Mouse (Mus musculus): ENCODE measurements around the gene Tbc1d32.

Gene Tbc1d32

DNA sequence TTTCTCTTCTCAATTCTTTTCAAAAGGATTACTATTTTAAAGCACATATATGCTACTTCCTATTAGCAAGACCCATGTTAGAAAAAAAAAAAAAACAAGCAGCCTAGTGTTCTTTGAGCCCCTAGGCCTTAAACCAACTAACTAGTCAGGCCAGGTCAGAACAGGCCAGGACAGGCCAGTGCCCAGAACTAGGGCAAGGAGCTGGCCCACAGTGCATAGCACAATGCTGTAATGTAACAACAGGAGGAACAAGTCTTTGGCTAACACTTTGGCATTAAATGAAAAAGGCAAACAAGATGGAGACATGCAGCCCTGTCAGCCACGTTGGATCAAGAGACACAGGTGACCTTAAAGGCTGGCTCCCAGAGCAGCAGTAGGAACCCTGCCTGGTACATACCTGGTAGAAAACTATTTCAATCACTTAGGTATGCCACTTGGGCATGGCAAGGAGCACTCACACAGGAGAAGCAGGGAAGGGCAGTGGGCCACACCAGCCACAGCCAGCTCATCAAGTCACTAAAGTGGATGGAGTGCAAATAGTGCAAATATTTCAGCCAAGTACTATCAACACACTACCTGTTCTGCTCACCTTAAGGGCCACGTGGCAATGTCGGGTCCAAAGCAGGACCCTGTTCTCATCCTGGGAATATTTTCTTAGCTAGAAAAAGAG is 128.7 kb downstream of the Tbc1d32 start:
- Histone ChIP-seq H3K4me1 (replicated peaks; ENCODE audit: low read depth, low read length) (no peaks in the 10 kb centered on the region), H3K4me3 (replicated peaks; ENCODE audit: low read length) (no peak overlapping the region)
- TF ChIP-seq POU5F1 (IDR thresholded peaks at IDR 0.05; ENCODE audit: borderline replicate concordance, low read length) (no peak), CTCF (conservative IDR thresholded peaks at IDR 0.05; ENCODE audit: low read length) (no peak), NANOG (IDR thresholded peaks at IDR 0.05; ENCODE audit: borderline replicate concordance, low read length) (no peak)

DNA sequence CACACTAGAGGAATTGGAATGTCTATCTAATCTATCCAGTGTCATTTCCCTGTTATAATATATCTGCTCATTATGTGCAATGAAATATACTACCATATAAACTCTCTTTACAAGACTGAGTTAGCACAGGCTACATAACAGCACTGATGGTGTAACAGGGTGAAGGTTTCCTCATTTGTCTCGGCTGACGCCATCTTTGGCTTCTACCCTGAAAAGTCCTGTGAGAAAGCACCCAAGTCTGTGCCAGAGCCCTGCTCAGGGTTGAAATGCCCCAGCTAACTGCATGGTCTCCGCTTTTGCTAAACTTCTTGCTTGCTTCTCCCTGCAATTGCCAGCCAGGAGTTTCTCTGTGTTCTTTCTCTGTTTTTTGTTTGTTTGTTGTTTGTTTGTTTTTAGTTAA is 129.4 kb downstream of the Tbc1d32 start:
- H3K36me3 ChIP-seq (ENCODE audit: insufficient read depth, low read length) = no peaks in the 10 kb centered on the region
- no peaks in the 10 kb centered on the region for H3K4me1 ChIP-seq (replicated peaks; ENCODE audit: low read depth, low read length)
- H3K27me3 ChIP-seq (ENCODE audit: insufficient read depth, low read length) = no peaks in the 10 kb centered on the region
- TF ChIP-seq CTCF (conservative IDR thresholded peaks at IDR 0.05; ENCODE audit: low read length) (no peak), POU5F1 (IDR thresholded peaks at IDR 0.05; ENCODE audit: borderline replicate concordance, low read length) (no peak), NANOG (IDR thresholded peaks at IDR 0.05; ENCODE audit: borderline replicate concordance, low read length) (no peak)
- no peak overlapping the region for H3K4me3 ChIP-seq (replicated peaks; ENCODE audit: low read length)
- no peaks in the 10 kb centered on the region for H3K9me3 ChIP-seq (ENCODE audit: low read length)

More for the DNA sequence above, 128.7 kb downstream of the Tbc1d32 start:
- Histone ChIP-seq H3K9me3 (ENCODE audit: low read length) (no peaks in the 10 kb centered on the region), H3K27me3 (ENCODE audit: insufficient read depth, low read length) (no peaks in the 10 kb centered on the region), H3K36me3 (ENCODE audit: insufficient read depth, low read length) (no peaks in the 10 kb centered on the region)

DNA sequence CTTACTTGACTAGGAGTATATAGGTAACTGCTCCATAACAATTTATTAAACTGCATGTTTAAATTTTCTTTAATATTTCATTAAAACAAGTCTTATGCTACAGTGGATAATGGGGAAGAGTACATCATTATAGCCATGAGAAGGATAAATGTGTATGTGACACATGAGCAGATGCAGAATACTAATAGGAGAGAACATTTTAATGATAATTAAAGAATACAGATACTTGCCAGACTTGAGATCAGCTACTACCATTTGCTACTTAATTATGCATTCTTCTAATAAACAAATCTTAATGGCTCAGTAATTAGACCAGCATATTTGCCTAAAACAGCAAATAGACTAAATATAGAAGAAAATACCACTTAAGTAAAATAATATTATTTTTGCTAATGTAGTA is 131.7 kb downstream of the Tbc1d32 start:
- H3K9me3 ChIP-seq (ENCODE audit: low read length) = no peaks in the 10 kb centered on the region
- H3K27me3 ChIP-seq (ENCODE audit: insufficient read depth, low read length) = no peaks in the 10 kb centered on the region
- TF ChIP-seq POU5F1 (IDR thresholded peaks at IDR 0.05; ENCODE audit: borderline replicate concordance, low read length) (no peak), CTCF (conservative IDR thresholded peaks at IDR 0.05; ENCODE audit: low read length) (no peak), NANOG (IDR thresholded peaks at IDR 0.05; ENCODE audit: borderline replicate concordance, low read length) (no peak)
- no peak overlapping the region for H3K4me3 ChIP-seq (replicated peaks; ENCODE audit: low read length)
- H3K36me3 ChIP-seq (ENCODE audit: insufficient read depth, low read length) = no peaks in the 10 kb centered on the region
- no peaks in the 10 kb centered on the region for H3K4me1 ChIP-seq (replicated peaks; ENCODE audit: low read depth, low read length)

DNA sequence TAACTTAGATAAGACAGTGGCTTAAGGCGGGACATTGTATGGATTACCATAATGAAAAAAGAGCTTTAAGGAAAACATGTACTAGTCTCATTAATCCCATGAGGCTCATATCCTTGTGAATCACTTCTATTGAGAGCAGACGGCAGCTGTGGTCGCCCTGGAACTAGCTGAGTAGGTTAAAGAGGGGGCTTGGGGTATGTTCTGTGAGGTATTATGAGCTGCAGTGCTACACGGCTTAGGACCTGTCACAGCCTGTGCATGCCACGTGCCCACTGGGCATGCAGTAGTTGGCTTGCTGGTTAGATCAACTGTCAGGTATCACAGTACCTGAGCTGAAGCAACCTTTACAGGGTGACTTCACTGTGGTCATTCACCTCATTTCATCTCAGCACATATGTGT is 133.9 kb downstream of the Tbc1d32 start:
- H3K27me3 ChIP-seq (ENCODE audit: insufficient read depth, low read length) = no peaks in the 10 kb centered on the region
- TF ChIP-seq POU5F1 (IDR thresholded peaks at IDR 0.05; ENCODE audit: borderline replicate concordance, low read length) (no peak), CTCF (conservative IDR thresholded peaks at IDR 0.05; ENCODE audit: low read length) (no peak), NANOG (IDR thresholded peaks at IDR 0.05; ENCODE audit: borderline replicate concordance, low read length) (no peak)
- H3K36me3 ChIP-seq (ENCODE audit: insufficient read depth, low read length) = no peaks in the 10 kb centered on the region
- H3K4me1 ChIP-seq (replicated peaks; ENCODE audit: low read depth, low read length) = no peaks in the 10 kb centered on the region
- H3K4me3 ChIP-seq (replicated peaks; ENCODE audit: low read length) = no peak overlapping the region
- no peaks in the 10 kb centered on the region for H3K9me3 ChIP-seq (ENCODE audit: low read length)

DNA sequence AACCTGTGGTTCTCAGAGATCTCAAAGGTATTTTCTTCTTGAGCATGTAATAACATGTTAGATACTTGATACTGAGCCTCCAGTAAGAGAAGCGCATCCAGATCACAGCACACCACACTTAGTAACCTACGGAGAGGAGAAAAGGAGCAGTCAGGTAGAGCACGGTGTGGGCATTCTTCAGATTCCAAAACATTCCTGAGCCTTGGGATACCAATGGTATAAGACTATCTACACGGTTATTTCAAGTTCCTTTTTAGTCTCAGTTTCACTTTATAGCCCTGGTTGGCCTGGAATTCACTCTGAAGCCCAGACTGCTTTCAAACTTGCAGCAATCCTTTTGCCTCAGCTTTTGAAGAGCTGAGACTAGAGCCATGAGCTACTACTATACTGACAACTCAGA is 138.8 kb downstream of the Tbc1d32 start:
- Histone ChIP-seq H3K27me3 (ENCODE audit: insufficient read depth, low read length) (no peaks in the 10 kb centered on the region), H3K9me3 (ENCODE audit: low read length) (no peaks in the 10 kb centered on the region), H3K36me3 (ENCODE audit: insufficient read depth, low read length) (no peaks in the 10 kb centered on the region), H3K4me1 (replicated peaks; ENCODE audit: low read depth, low read length) (no peaks in the 10 kb centered on the region), H3K4me3 (replicated peaks; ENCODE audit: low read length) (no peak overlapping the region)
- TF ChIP-seq CTCF (conservative IDR thresholded peaks at IDR 0.05; ENCODE audit: low read length) = no peak

DNA sequence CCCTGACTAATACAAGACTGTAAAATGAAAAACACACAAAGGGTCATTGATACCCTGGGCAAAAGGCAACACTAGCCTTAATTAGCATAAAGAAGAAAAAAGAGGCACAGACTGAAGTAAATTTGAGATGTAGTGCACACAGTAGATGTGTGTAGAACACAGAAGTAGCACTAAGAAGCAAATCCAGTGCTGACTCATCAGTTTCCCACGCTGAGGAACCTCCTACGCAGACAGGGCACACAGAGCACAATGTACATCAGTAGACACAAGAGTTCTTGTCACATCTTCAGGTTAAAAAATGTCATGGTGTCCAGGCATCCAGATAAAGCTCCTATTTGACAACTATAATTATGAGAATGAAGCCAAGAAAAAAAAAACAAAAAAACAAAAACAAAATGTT is 165.7 kb downstream of the Tbc1d32 start:
- no peaks in the 10 kb centered on the region for H3K36me3 ChIP-seq (ENCODE audit: insufficient read depth, low read length)
- H3K4me3 ChIP-seq (replicated peaks; ENCODE audit: low read length) = no peak overlapping the region
- H3K9me3 ChIP-seq (ENCODE audit: low read length) = no peaks in the 10 kb centered on the region
- H3K4me1 ChIP-seq (replicated peaks; ENCODE audit: low read depth, low read length) = no peaks in the 10 kb centered on the region
- TF ChIP-seq NANOG (IDR thresholded peaks at IDR 0.05; ENCODE audit: borderline replicate concordance, low read length) = no peak
- TF ChIP-seq CTCF (conservative IDR thresholded peaks at IDR 0.05; ENCODE audit: low read length) = no peak
- TF ChIP-seq POU5F1 (IDR thresholded peaks at IDR 0.05; ENCODE audit: borderline replicate concordance, low read length) = no peak
- no peaks in the 10 kb centered on the region for H3K27me3 ChIP-seq (ENCODE audit: insufficient read depth, low read length)

DNA sequence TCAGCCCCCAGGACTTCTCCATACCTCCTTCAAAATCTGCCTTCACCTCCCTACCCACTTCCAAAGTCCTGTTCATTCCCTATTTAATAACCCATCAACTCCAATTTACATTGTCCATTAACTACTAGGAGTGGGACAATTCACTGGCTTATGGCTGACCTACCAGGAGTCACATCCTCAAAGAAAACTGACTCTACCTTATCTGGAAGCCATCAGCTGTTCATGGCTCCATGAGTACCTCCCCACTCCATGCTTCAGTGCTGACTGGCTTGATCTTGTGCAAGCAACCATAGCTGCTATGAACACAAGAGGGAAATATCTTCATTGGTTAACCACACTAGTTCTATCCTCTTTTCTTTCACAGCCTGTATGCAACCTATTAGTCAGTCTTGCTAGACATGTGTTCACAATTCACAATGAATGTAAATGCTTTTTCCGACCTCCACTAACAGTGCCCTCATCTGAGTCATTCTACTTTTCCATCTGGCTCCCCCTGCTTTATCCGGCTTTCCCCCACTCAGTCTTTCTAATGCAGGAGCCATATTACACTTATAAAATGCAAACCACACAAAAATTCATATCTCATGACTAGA is 167.2 kb downstream of the Tbc1d32 start:
- Histone ChIP-seq H3K27me3 (ENCODE audit: insufficient read depth, low read length) (no peaks in the 10 kb centered on the region), H3K4me3 (replicated peaks; ENCODE audit: low read length) (no peak overlapping the region), H3K9me3 (ENCODE audit: low read length) (no peaks in the 10 kb centered on the region), H3K36me3 (ENCODE audit: insufficient read depth, low read length) (no peaks in the 10 kb centered on the region), H3K4me1 (replicated peaks; ENCODE audit: low read depth, low read length) (no peaks in the 10 kb centered on the region)
- TF ChIP-seq POU5F1 (IDR thresholded peaks at IDR 0.05; ENCODE audit: borderline replicate concordance, low read length) (no peak), CTCF (conservative IDR thresholded peaks at IDR 0.05; ENCODE audit: low read length) (no peak), NANOG (IDR thresholded peaks at IDR 0.05; ENCODE audit: borderline replicate concordance, low read length) (no peak)

DNA sequence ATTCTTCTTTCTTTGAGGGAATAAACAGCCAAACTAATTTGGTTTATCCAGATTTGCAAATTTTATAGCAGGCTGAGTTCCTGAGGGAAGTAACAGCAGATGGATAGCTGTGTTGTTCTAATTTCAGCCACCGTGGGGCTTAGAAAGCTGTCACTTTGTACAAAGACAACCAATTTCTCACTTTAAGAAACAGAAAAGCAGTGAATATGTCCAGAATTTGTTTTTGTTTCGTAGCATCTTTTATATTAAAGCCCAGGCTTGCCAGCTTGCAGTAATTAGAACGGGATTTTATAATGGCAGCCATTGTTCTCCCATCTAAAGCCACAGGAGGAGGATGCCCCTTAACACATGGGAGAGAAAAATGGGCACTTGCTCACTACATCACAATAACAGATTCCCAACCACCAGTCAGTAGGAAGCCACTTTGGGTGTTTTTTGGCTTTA is 169.5 kb downstream of the Tbc1d32 start:
- Histone ChIP-seq H3K4me3 (replicated peaks; ENCODE audit: low read length) (no peak overlapping the region), H3K36me3 (ENCODE audit: insufficient read depth, low read length) (no peaks in the 10 kb centered on the region), H3K9me3 (ENCODE audit: low read length) (no peaks in the 10 kb centered on the region), H3K27me3 (ENCODE audit: insufficient read depth, low read length) (no peaks in the 10 kb centered on the region), H3K4me1 (replicated peaks; ENCODE audit: low read depth, low read length) (no peaks in the 10 kb centered on the region)
- no peak for TF ChIP-seq POU5F1 (IDR thresholded peaks at IDR 0.05; ENCODE audit: borderline replicate concordance, low read length)
- TF ChIP-seq NANOG (IDR thresholded peaks at IDR 0.05; ENCODE audit: borderline replicate concordance, low read length) = no peak
- TF ChIP-seq CTCF (conservative IDR thresholded peaks at IDR 0.05; ENCODE audit: low read length) = no peak

DNA sequence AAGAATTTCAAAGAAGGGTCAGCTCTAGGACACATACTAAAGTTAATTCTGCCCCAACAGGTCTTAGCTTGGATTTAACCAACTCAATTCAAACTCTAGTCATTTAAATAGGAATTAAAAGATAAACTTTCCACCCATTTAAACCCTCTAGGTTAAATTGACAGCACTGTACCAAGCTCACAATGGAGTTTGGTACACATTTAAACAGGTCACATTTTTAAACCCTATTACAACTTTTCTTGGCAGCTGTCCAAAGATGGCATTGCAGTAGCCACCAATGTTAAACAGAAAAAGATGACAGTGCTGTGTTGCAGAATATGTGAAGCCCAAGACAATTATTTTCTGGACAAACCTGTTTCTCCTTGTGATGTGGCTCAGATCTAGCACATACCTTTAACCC is 203.1 kb downstream of the Tbc1d32 start:
- Histone ChIP-seq H3K4me3 (replicated peaks; ENCODE audit: low read length) (no peak overlapping the region), H3K36me3 (ENCODE audit: insufficient read depth, low read length) (no peaks in the 10 kb centered on the region), H3K9me3 (ENCODE audit: low read length) (no peaks in the 10 kb centered on the region), H3K27me3 (ENCODE audit: insufficient read depth, low read length) (no peaks in the 10 kb centered on the region), H3K4me1 (replicated peaks; ENCODE audit: low read depth, low read length) (no peaks in the 10 kb centered on the region)
- TF ChIP-seq NANOG (IDR thresholded peaks at IDR 0.05; ENCODE audit: borderline replicate concordance, low read length) (no peak), POU5F1 (IDR thresholded peaks at IDR 0.05; ENCODE audit: borderline replicate concordance, low read length) (no peak), CTCF (conservative IDR thresholded peaks at IDR 0.05; ENCODE audit: low read length) (no peak)
